21 mouse cellular contexts compared by ENCODE assay signal in the genomic region with DNA sequence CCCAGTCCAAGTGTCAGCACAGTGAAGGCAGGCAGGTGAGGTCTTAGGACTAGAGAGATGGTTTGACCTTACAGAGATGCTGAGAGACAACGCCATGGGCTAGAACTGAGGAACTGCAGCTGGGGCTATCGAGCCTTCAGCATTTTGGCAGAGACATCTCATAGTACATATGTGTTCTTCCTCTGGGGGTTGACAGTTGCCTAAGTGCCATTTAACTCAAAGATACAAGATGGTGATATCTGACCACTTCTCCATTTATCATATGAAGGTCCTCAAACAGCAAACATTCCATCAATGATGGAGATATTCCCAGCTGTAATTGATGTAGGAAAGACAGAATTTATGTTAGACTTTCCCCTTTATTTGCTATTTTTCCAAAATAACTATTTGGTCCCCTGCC. TPM values are rescaled to one million over a fixed set of nuclear protein-coding genes. Genes with fewer than 3 reads are reported as not detected.
"Had no signal": no experiment of that assay in that cellular context is flagged by ENCODE, and none has a peak within 500 bp of the region (broad histone marks: within the 10 kb centered on the region; RNA-seq: fewer than 3 reads in every experiment).

No protein-coding gene starts in this region.

- H3K36me3 ChIP-seq: midbrain, embryonic 15.5 days had no signal

- H3K4me3 ChIP-seq: limb, embryonic 13.5 days; liver, embryonic 13.5 days; megakaryocyte, embryonic 14.5 days; midbrain, embryonic 10.5 days; midbrain, embryonic 15.5 days; neural tube, embryonic 12.5 days; neural tube, embryonic 15.5 days had no signal

- H3K27ac ChIP-seq: liver, embryonic 13.5 days; macrophage; midbrain, embryonic 10.5 days; midbrain, embryonic 15.5 days; neural tube, embryonic 12.5 days; neural tube, embryonic 15.5 days had no signal

- ATAC-seq: midbrain, embryonic 15.5 days had no signal

- H3K4me1 ChIP-seq: liver, embryonic 13.5 days; midbrain, embryonic 10.5 days; midbrain, embryonic 15.5 days; neural tube, embryonic 12.5 days; neural tube, embryonic 15.5 days had no signal

- H3K9me3 ChIP-seq: limb, embryonic 13.5 days; liver, embryonic 13.5 days; megakaryocyte, embryonic 14.5 days; midbrain, embryonic 10.5 days; midbrain, embryonic 15.5 days; neural tube, embryonic 12.5 days; neural tube, embryonic 15.5 days had no signal

- H3K4me2 ChIP-seq: limb, embryonic 13.5 days; liver, embryonic 13.5 days; midbrain, embryonic 15.5 days; neural tube, embryonic 12.5 days; neural tube, embryonic 15.5 days had no signal

- H3K9ac ChIP-seq: limb, embryonic 13.5 days; liver, embryonic 13.5 days; midbrain, embryonic 15.5 days; neural tube, embryonic 12.5 days; neural tube, embryonic 15.5 days had no signal

- H3K27me3 ChIP-seq: limb, embryonic 13.5 days; liver, embryonic 13.5 days; megakaryocyte, embryonic 14.5 days; midbrain, embryonic 15.5 days; neural tube, embryonic 12.5 days; neural tube, embryonic 15.5 days had no signal

- DNase-seq: liver, embryonic 13.5 days; thymus, adult 18-20 months; thymus, postnatal 14 days had no signal

RNA-seq across cellular contexts. Expression of a gene that starts 43.6 kb away (rescaled TPM):
- total RNA-seq: liver, adult 2 months had no signal
- polyA plus RNA-seq: liver, adult 2 months; liver, embryonic 13.5 days; liver, embryonic 16.5 days; lung, embryonic 16.5 days; macrophage; midbrain, embryonic 10.5 days had no signal

RNA-seq across cellular contexts. Expression of a gene that starts 55.2 kb away (rescaled TPM):
- total RNA-seq: layer of hippocampus, adult 18-20 months; layer of hippocampus, postnatal 14 days; left cerebral cortex, adult 8-10 months; left cerebral cortex, postnatal 14 days; left cerebral cortex, postnatal 4 days; liver, adult 2 months had no signal
- polyA plus RNA-seq: kidney, embryonic 16.5 days; limb, embryonic 13.5 days; liver, adult 2 months; liver, embryonic 13.5 days; liver, embryonic 16.5 days; lung, embryonic 16.5 days; macrophage; midbrain, embryonic 10.5 days; midbrain, embryonic 15.5 days; neural tube, embryonic 12.5 days; neural tube, embryonic 15.5 days; spleen, adult 2 months; testis, adult 2 months had no signal
